Mouse (Mus musculus): ENCODE measurements at regions not wholly inside any gene's neighbourhood (a gene's known extent, or its start where the extent isn't known, plus 50 kb on each side); places are given as distances from the start of the nearest gene placed in this dataset.

DNA sequence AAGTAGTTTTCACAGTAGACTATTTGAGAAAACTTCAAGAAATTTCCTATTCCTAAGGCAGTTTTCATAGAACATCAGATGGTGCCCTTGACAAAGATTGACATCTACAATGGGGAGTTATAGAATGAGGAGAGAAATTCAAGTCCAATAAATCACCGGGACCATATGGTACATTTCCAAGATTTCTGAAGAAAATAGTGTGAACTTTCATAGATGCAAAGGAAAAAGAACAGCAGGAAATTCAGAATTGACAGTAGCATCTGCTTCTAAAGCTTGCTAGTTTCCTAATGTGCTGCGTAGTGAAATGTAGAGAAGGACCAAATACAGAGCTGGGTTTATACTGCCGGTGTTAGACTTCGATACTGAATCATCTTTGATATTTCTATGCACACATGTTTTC, 1119.2 kb upstream of the Adgrl3 start:
- Histone ChIP-seq H3K4me1 (ENCODE audit: insufficient read depth) (no peaks in the 10 kb centered on the region), H3K27me3 (ENCODE audit: insufficient read depth, low read length) (no peaks in the 10 kb centered on the region), H3K36me3 (ENCODE audit: insufficient read depth) (no peaks in the 10 kb centered on the region), H3K4me3 (ENCODE audit: low read depth, low read length) (no peak overlapping the region), H3K9me3 (ENCODE audit: low read depth, low read length) (no peaks in the 10 kb centered on the region), H3K27ac (ENCODE audit: low read depth) (no peak overlapping the region), H3K9ac (no peak overlapping the region), H3K4me2 (no peak overlapping the region)
- TF ChIP-seq CTCF (IDR thresholded peaks at IDR 0.05; ENCODE audit: low read depth): no peak
- DNase-seq (no peak), ATAC-seq (ENCODE audit: insufficient read depth) (no peak)
- WGBS: 77% methylated on average over 4 of the region's 4 CpGs

DNA sequence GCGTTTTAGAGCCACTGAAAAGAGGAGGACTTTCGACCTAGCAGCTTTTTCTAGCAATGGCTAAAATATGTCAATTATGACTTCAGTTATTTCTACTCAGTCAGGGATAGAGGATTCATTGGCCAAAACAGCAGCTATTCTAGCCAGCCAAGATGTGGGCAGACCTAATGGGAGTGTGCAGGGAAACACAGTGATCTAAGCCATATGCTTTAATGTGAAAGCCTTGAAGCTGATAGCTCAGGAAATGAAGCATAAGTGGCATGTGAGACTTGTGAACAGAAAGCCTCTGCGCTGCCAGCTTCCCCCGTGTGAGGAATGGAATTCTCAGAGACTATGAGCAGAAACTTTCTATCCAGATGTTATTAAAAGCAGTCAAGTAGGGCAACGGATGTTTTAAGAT, 1114.6 kb upstream of the Adgrl3 start:
- 44% methylated on average over 5 of the region's 5 CpGs for WGBS

More for the DNA sequence above, 1114.6 kb upstream of the Adgrl3 start:
- Histone ChIP-seq H3K4me2 (no peak overlapping the region), H3K4me1 (ENCODE audit: insufficient read depth) (no peaks in the 10 kb centered on the region), H3K9ac (no peak overlapping the region), H3K9me3 (ENCODE audit: low read depth, low read length) (no peaks in the 10 kb centered on the region), H3K36me3 (ENCODE audit: insufficient read depth) (no peaks in the 10 kb centered on the region), H3K4me3 (ENCODE audit: low read depth, low read length) (no peak overlapping the region), H3K27ac (ENCODE audit: low read depth) (no peak overlapping the region), H3K27me3 (ENCODE audit: insufficient read depth, low read length) (no peaks in the 10 kb centered on the region)
- ATAC-seq (ENCODE audit: insufficient read depth): no peak; the same call in 1 of the 2 replicates
- DNase-seq: peak; percentile 51
- TF ChIP-seq CTCF (IDR thresholded peaks at IDR 0.05; ENCODE audit: low read depth): no peak

Data from lung, embryonic 14.5 days (tissue).